In genomic region chr6:113801233-113801632, GRCm38 (mm10) we compare ENCODE assay signal across 16 mouse cellular contexts.
DNase-seq lines count a peak whose midpoint lies in the region; ATAC-seq lines count a peak whose summit lies in the region.
"Had no signal": no experiment of that assay in that cellular context is flagged by ENCODE, and none has a peak within 500 bp of the region (broad histone marks: within the 10 kb centered on the region; RNA-seq: fewer than 3 reads in every experiment).

No protein-coding gene starts in this region.

- no peak for DNase-seq in heart, embryonic 10.5 days (ENCODE audit: low spot score)
- DNase-seq in heart, postnatal 36 days: no peak
- DNase-seq in frontal cortex, postnatal 36 days (ENCODE audit: low spot score in 2 of 2): peak; percentile 72 to 89
- peak; percentile 83 to 86 for DNase-seq in left cerebral cortex, adult 9 months (ENCODE audit: low spot score in 2 of 2)
- DNase-seq in right cerebral cortex, postnatal 25 days: peak; percentile 73
- DNase-seq in retina, postnatal 1 day: no peak
- no peak for DNase-seq in gastrocnemius, postnatal 14 days
- DNase-seq: cerebellum, adult 8-10 months; heart, adult 2 months; heart, postnatal 14 days; lung, postnatal 36 days; midbrain, embryonic 14.5 days had no signal

- 0 out of 2 replicates have a peak overlapping the region, but pooled peaks have one; percentile 38 for H3K27ac ChIP-seq in heart, embryonic 10.5 days
- H3K27ac ChIP-seq: embryonic facial prominence, embryonic 10.5 days; heart, adult 2 months; kidney, embryonic 15.5 days; liver, embryonic 15.5 days had no signal

- no peaks in the 10 kb centered on the region for H3K36me3 ChIP-seq in heart, embryonic 10.5 days
- H3K36me3 ChIP-seq: embryonic facial prominence, embryonic 10.5 days; kidney, embryonic 15.5 days; liver, embryonic 15.5 days had no signal

- H3K27me3 ChIP-seq in heart, embryonic 10.5 days (ENCODE audit: insufficient read depth, poor library complexity, severe bottlenecking): peaks cover 7% of the 10 kb centered on the region; the same call in 1 of the 2 replicates
- H3K27me3 ChIP-seq: liver, embryonic 15.5 days had no signal

- intact Hi-C loops in heart, postnatal 36 days (cut with DNase I): no loop called here
- intact Hi-C loops in gastrocnemius, postnatal 14 days (cut with DNase I; ENCODE audit: low total_unique reads): no loop called here

- no peak overlapping the region for H3K4me3 ChIP-seq in heart, embryonic 10.5 days
- H3K4me3 ChIP-seq: embryonic facial prominence, embryonic 10.5 days; heart, adult 2 months; kidney, embryonic 15.5 days; liver, embryonic 15.5 days had no signal

- no peak for ATAC-seq in cerebellum, adult (ENCODE audit: insufficient number of reproducible peaks, low FRiP score, low TSS enrichment)

- peaks cover 6% of the 10 kb centered on the region; the same call in 1 of the 2 replicates for H3K9me3 ChIP-seq in heart, embryonic 10.5 days
- H3K9me3 ChIP-seq: kidney, embryonic 15.5 days; liver, embryonic 15.5 days had no signal

- H3K4me1 ChIP-seq in heart, embryonic 10.5 days: peaks cover 35% of the 10 kb centered on the region
- H3K4me1 ChIP-seq: liver, embryonic 15.5 days had no signal

Comparison
In these comparisons a context has a peak if more than half of its experiments do, and no peak if none do; other contexts are left out.
1. DNase-seq: peak in frontal cortex, postnatal 36 days (2 of 2), left cerebral cortex, adult 9 months (2 of 2) and right cerebral cortex, postnatal 25 days (single experiment); none in heart, embryonic 10.5 days (single experiment), heart, postnatal 36 days (0 of 2), retina, postnatal 1 day (single experiment) and gastrocnemius, postnatal 14 days (single experiment).